In genomic region chr8:120243916-120244451, GRCm38 (mm10) we compare ENCODE assay signal across 16 mouse cellular contexts.
"Had no signal": no experiment of that assay in that cellular context is flagged by ENCODE, and none has a peak within 500 bp of the region (broad histone marks: within the 10 kb centered on the region; RNA-seq: fewer than 3 reads in every experiment).

No protein-coding gene starts in this region.

- H3K4me2 ChIP-seq: lung, embryonic 14.5 days; midbrain, embryonic 12.5 days; midbrain, embryonic 15.5 days; neural tube, embryonic 13.5 days; neural tube, embryonic 15.5 days had no signal

- H3K4me1 ChIP-seq: midbrain, embryonic 10.5 days; midbrain, embryonic 12.5 days; midbrain, embryonic 15.5 days; neural tube, embryonic 13.5 days; neural tube, embryonic 15.5 days had no signal

- H3K27me3 ChIP-seq: midbrain, embryonic 12.5 days; midbrain, embryonic 15.5 days; neural tube, embryonic 13.5 days; neural tube, embryonic 15.5 days had no signal

- H3K9ac ChIP-seq: lung, embryonic 14.5 days; midbrain, embryonic 12.5 days; midbrain, embryonic 15.5 days; neural tube, embryonic 13.5 days; neural tube, embryonic 15.5 days had no signal

- H3K4me3 ChIP-seq: midbrain, embryonic 10.5 days; midbrain, embryonic 12.5 days; midbrain, embryonic 15.5 days; neural tube, embryonic 13.5 days; neural tube, embryonic 15.5 days had no signal

- H3K36me3 ChIP-seq: midbrain, embryonic 12.5 days; midbrain, embryonic 15.5 days; neural tube, embryonic 13.5 days; neural tube, embryonic 15.5 days had no signal

- ATAC-seq: midbrain, embryonic 15.5 days had no signal

- DNase-seq: lung, postnatal 10 days; lung, postnatal 4 days; retina, postnatal 1 day; right cerebral cortex, adult 18-20 months; right cerebral cortex, postnatal 25 days; right cerebral cortex, postnatal 4 days; spleen, adult 18-20 months; thymus, adult 18-20 months; thymus, postnatal 14 days; thymus, postnatal 36 days had no signal

- H3K27ac ChIP-seq: midbrain, embryonic 10.5 days; midbrain, embryonic 12.5 days; midbrain, embryonic 15.5 days; neural tube, embryonic 13.5 days; neural tube, embryonic 15.5 days had no signal

- H3K9me3 ChIP-seq: midbrain, embryonic 15.5 days; neural tube, embryonic 13.5 days; neural tube, embryonic 15.5 days had no signal
